Mouse (Mus musculus): Measurements from ENCODE around the gene Pdlim5. TPM values are rescaled to one million over a fixed set of nuclear protein-coding genes. Genes with fewer than 3 reads are reported as not detected.

The Pdlim5 gene
- polyA plus RNA-seq, 1 experiment, result 1.1 TPM

- H3K36me3 ChIP-seq (ENCODE audit: control insufficient read depth), result no peaks in the 10 kb centered on the region
- H3K9me3 ChIP-seq (ENCODE audit: control insufficient read depth, low read length), result no peaks in the 10 kb centered on the region
- H3K4me3 ChIP-seq (replicated peaks), result no peak overlapping the region
- no peak for TF ChIP-seq GATA1 (IDR thresholded peaks at IDR 0.05; ENCODE audit: low read length)
- TF ChIP-seq TAL1 (IDR thresholded peaks at IDR 0.05; ENCODE audit: low read length), result no peak
- peaks cover 7% of the 10 kb centered on the region for H3K27me3 ChIP-seq (ENCODE audit: control insufficient read depth)
- no peaks in the 10 kb centered on the region for H3K4me1 ChIP-seq (ENCODE audit: control insufficient read depth)
Measured at GRCm38 (mm10) chr3:142436212-142436611, 40.7 kb upstream of the Pdlim5 start.

GRCm38 (mm10) chr3:142434786-142435168, 39.3 kb upstream of the Pdlim5 start:
- Histone ChIP-seq H3K4me1 (ENCODE audit: control insufficient read depth) (no peaks in the 10 kb centered on the region), H3K27me3 (ENCODE audit: control insufficient read depth) (peaks cover 7% of the 10 kb centered on the region), H3K36me3 (ENCODE audit: control insufficient read depth) (no peaks in the 10 kb centered on the region), H3K4me3 (replicated peaks) (no peak overlapping the region), H3K9me3 (ENCODE audit: control insufficient read depth, low read length) (no peaks in the 10 kb centered on the region)
- TF ChIP-seq GATA1 (IDR thresholded peaks at IDR 0.05; ENCODE audit: low read length), result no peak
- TF ChIP-seq TAL1 (IDR thresholded peaks at IDR 0.05; ENCODE audit: low read length), result no peak

GRCm38 (mm10) chr3:142434127-142434785, 38.8 kb upstream of the Pdlim5 start:
- no peaks in the 10 kb centered on the region for H3K4me1 ChIP-seq (ENCODE audit: control insufficient read depth)
- H3K9me3 ChIP-seq (ENCODE audit: control insufficient read depth, low read length), result no peaks in the 10 kb centered on the region
- TF ChIP-seq TAL1 (IDR thresholded peaks at IDR 0.05; ENCODE audit: low read length), result no peak
- TF ChIP-seq GATA1 (IDR thresholded peaks at IDR 0.05; ENCODE audit: low read length), result no peak

GRCm38 (mm10) chr3:142431481-142431880, 36.0 kb upstream of the Pdlim5 start:
- Histone ChIP-seq H3K4me3 (replicated peaks) (no peak overlapping the region), H3K36me3 (ENCODE audit: control insufficient read depth) (no peaks in the 10 kb centered on the region), H3K9me3 (ENCODE audit: control insufficient read depth, low read length) (no peaks in the 10 kb centered on the region), H3K4me1 (ENCODE audit: control insufficient read depth) (no peaks in the 10 kb centered on the region), H3K27me3 (ENCODE audit: control insufficient read depth) (no peaks in the 10 kb centered on the region; the same call in 1 of the 2 replicates)
- TF ChIP-seq GATA1 (IDR thresholded peaks at IDR 0.05; ENCODE audit: low read length), result no peak
- TF ChIP-seq TAL1 (IDR thresholded peaks at IDR 0.05; ENCODE audit: low read length), result no peak

More at GRCm38 (mm10) chr3:142434127-142434785, 38.8 kb upstream of the Pdlim5 start:
- Histone ChIP-seq H3K36me3 (ENCODE audit: control insufficient read depth) (no peaks in the 10 kb centered on the region), H3K27me3 (ENCODE audit: control insufficient read depth) (peaks cover 5% of the 10 kb centered on the region), H3K4me3 (replicated peaks) (no peak overlapping the region)

GRCm38 (mm10) chr3:142430048-142430447, 34.6 kb upstream of the Pdlim5 start:
- no peak for TF ChIP-seq GATA1 (IDR thresholded peaks at IDR 0.05; ENCODE audit: low read length)
- no peak for TF ChIP-seq TAL1 (IDR thresholded peaks at IDR 0.05; ENCODE audit: low read length)

GRCm38 (mm10) chr3:142426806-142427205, 31.3 kb upstream of the Pdlim5 start:
- H3K9me3 ChIP-seq (ENCODE audit: control insufficient read depth, low read length), result no peaks in the 10 kb centered on the region
- H3K4me3 ChIP-seq (replicated peaks), result no peak overlapping the region
- TF ChIP-seq GATA1 (IDR thresholded peaks at IDR 0.05; ENCODE audit: low read length) (no peak), TAL1 (IDR thresholded peaks at IDR 0.05; ENCODE audit: low read length) (no peak)

More at GRCm38 (mm10) chr3:142430048-142430447, 34.6 kb upstream of the Pdlim5 start:
- Histone ChIP-seq H3K4me3 (replicated peaks) (no peak overlapping the region), H3K27me3 (ENCODE audit: control insufficient read depth) (no peaks in the 10 kb centered on the region), H3K4me1 (ENCODE audit: control insufficient read depth) (no peaks in the 10 kb centered on the region), H3K36me3 (ENCODE audit: control insufficient read depth) (no peaks in the 10 kb centered on the region), H3K9me3 (ENCODE audit: control insufficient read depth, low read length) (no peaks in the 10 kb centered on the region)

GRCm38 (mm10) chr3:142424134-142424533, 28.6 kb upstream of the Pdlim5 start:
- H3K4me3 ChIP-seq (replicated peaks), result no peak overlapping the region
- no peaks in the 10 kb centered on the region for H3K36me3 ChIP-seq (ENCODE audit: control insufficient read depth)
- H3K4me1 ChIP-seq (ENCODE audit: control insufficient read depth), result no peaks in the 10 kb centered on the region
- H3K9me3 ChIP-seq (ENCODE audit: control insufficient read depth, low read length), result no peaks in the 10 kb centered on the region
- no peaks in the 10 kb centered on the region for H3K27me3 ChIP-seq (ENCODE audit: control insufficient read depth)
- TF ChIP-seq GATA1 (IDR thresholded peaks at IDR 0.05; ENCODE audit: low read length) (no peak), TAL1 (IDR thresholded peaks at IDR 0.05; ENCODE audit: low read length) (no peak)

More at GRCm38 (mm10) chr3:142426806-142427205, 31.3 kb upstream of the Pdlim5 start:
- no peaks in the 10 kb centered on the region for H3K27me3 ChIP-seq (ENCODE audit: control insufficient read depth)
- H3K4me1 ChIP-seq (ENCODE audit: control insufficient read depth), result no peaks in the 10 kb centered on the region
- H3K36me3 ChIP-seq (ENCODE audit: control insufficient read depth), result no peaks in the 10 kb centered on the region

GRCm38 (mm10) chr3:142423501-142423917, 28.0 kb upstream of the Pdlim5 start:
- no peaks in the 10 kb centered on the region for H3K36me3 ChIP-seq (ENCODE audit: control insufficient read depth)
- no peaks in the 10 kb centered on the region for H3K27me3 ChIP-seq (ENCODE audit: control insufficient read depth)
- no peak for TF ChIP-seq TAL1 (IDR thresholded peaks at IDR 0.05; ENCODE audit: low read length)
- TF ChIP-seq GATA1 (IDR thresholded peaks at IDR 0.05; ENCODE audit: low read length), result no peak
- no peaks in the 10 kb centered on the region for H3K9me3 ChIP-seq (ENCODE audit: control insufficient read depth, low read length)
- H3K4me3 ChIP-seq (replicated peaks), result no peak overlapping the region
- no peaks in the 10 kb centered on the region for H3K4me1 ChIP-seq (ENCODE audit: control insufficient read depth)

- Histone ChIP-seq H3K27me3 (ENCODE audit: control insufficient read depth) (no peaks in the 10 kb centered on the region), H3K4me3 (replicated peaks) (no peak overlapping the region), H3K36me3 (ENCODE audit: control insufficient read depth) (no peaks in the 10 kb centered on the region), H3K4me1 (ENCODE audit: control insufficient read depth) (no peaks in the 10 kb centered on the region), H3K9me3 (ENCODE audit: control insufficient read depth, low read length) (no peaks in the 10 kb centered on the region)
- no peak for TF ChIP-seq TAL1 (IDR thresholded peaks at IDR 0.05; ENCODE audit: low read length)
- TF ChIP-seq GATA1 (IDR thresholded peaks at IDR 0.05; ENCODE audit: low read length), result no peak
Measured at GRCm38 (mm10) chr3:142422229-142422628, 26.7 kb upstream of the Pdlim5 start.

All from erythroblast, embryonic 14.5 days (primary cell).